Mouse (Mus musculus) megakaryocyte progenitor cell, adult 5-6 weeks (primary cell): ENCODE measurements around the gene Trmo. TPM values are rescaled to one million over a fixed set of nuclear protein-coding genes. Genes with fewer than 3 reads are reported as not detected.

Source experiments
- ATAC-seq: replicated peaks from 2 replicates; pipeline ENCODE4 v1.8.0; 2016; ENCODE audit warnings: mild to moderate bottlenecking, moderate TSS enrichment, inconsistent platforms; ENCODE audit not compliant: poor library complexity
- total RNA-seq, 2 experiments: library from RNA; stranded (forward) in 1 of 2; stranded (reverse) in 1 of 2; fragments of 157-497, 149-512 nt in 1 of 2; fragments of 200-1000 nt in 1 of 2; gene quantifications; 2 replicates each; pipeline versions ENCODE4 v1.2.3 to v1.2.4; 2015 to 2017

Gene Trmo
- total RNA-seq, 2 experiments from 2014 or later = 6.7 to 12.6 TPM

DNA sequence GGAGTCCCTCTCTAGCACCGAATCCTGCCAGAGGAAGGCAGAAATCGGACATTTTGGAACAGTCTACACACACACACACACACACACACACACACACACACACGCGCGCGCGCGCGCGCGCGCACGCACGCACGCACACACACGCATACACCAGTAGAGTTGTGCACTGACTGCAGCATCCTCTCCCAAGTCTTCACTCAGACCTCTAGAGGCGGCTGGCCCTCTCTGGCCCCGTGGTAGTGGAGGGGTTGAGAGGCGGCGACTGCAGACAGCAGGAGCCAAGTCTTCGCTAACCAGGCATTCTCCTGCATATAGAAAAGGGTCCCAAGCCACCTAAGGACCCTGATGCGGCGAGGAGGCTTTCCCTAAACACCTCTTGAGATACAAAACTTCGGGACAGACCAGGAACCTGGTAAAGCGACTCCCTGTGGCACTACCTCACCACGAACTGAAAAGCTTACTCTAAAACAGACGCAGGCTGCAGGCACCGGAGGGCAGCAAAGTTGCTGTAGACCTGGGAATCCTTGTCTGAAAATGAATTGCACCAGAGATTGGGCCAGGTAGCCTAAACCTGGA, 46.4 kb downstream of the Trmo start:
- ATAC-seq = no peak

DNA sequence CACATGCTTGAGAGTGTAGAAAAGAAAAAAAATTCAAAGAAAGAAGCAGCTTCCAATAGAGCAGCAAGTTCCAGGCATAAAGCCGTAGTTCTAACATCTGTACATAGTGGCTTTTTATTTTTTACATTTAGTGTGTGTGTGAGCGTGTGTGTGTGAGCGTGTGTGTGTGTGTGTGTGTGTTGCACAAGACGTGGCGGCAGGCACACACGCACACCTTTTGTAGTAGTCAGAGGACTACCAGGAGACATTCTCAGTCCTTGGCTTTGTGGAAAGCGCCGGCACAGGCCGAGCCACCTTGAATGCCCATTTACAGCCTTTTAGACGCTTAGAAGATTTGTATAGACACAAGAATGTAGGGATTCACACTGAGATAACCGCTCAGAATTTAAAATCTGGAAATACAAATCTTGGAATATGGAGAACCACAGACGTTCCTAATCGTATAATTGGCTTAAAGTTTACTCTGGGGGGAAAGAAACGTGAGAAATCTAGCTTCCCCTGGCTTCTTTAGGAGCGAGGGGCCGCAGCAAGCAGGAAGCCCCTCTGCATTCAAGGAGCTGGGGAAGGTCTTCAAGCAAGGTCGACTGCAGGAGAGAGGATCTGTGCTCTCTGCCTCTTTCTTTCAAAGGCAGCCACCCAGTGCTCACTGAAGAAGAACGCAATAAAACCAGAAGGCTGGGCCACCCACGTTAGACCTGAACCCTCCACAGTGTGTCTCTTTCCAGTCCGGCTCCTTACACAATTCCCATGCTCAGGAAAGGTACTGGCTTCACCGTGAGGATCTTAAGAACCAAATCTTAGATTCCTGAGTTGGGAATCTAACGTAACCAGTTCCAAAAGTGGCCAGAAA, 47.2 kb downstream of the Trmo start:
- no peak for ATAC-seq

DNA sequence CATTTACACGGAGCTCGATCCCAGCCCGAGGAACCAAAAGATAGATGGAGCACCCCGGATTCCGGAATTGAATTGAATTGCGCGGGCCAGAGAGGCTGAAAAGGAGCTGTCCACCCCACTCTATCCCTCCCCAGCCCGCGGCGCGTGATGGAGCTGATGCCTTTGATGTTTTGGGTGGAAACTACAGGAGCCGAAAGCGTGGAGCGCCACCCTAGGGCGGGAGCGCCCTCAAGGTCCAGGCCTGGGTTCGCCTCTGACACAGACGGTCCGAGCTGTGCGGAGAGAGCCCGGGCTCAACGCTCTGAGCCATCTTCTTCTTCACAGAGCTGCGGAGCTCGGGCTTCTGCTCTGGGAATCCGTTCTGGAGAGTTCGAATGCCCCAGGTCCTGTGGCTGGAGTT, 49.7 kb downstream of the Trmo start:
- ATAC-seq = no peak

DNA sequence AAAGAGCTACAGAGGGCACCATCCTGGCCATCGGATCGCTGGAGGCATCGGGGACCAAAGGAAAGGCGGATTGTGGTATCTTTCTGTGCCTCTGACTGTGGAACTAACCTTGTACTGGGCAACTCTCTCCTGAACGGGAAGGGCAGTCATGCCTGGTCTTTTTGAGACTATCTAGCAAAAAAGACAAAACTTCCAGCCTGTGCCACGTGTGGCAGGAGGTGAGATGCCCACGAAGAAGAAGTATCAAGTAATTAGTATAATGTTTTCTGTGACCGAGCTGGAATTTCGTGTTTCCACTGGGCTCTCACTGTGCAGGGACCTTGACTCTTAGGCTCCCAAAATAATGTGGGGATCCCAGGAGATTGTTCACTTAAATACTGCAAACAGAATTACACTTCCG, 50.2 kb downstream of the Trmo start:
- ATAC-seq = no peak

DNA sequence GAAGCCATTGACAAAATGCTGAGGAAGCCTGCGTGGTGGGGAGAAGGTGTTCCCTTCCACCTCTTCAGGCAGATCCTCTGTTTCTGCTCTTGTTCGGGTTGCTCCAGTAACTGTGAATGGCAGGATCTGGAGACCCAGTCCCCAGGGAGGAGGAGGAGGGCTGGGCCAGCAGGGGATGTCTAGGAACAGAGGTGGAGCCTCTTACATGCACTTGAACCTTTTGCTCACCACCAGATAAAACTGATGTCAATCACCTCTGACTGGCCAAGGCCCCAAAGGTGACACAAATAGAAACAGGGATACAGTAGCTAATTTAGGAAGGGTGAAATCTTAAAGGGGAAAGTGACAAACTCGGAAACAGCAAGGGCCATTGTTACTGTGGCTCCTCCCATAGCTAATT, 51.2 kb downstream of the Trmo start:
- ATAC-seq = no peak

DNA sequence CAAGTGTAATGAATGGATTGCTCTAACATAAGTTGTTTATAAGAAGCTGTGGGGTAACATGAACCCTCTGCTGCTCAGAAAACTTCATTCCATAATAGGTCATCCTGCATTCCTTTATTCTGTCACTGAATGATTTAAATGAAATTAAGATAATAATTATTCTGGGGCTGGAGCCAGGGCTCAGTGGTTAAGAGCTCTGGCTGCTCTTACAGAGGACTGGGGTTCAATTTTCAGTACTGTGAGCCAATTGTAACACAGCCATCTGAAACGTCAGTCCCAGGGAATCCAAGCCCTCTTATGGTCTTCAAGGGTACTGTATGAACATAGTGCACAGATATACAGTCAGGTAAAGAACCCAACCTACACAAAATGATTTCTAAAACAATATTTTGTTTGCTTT, 53.4 kb downstream of the Trmo start:
- no peak for ATAC-seq

DNA sequence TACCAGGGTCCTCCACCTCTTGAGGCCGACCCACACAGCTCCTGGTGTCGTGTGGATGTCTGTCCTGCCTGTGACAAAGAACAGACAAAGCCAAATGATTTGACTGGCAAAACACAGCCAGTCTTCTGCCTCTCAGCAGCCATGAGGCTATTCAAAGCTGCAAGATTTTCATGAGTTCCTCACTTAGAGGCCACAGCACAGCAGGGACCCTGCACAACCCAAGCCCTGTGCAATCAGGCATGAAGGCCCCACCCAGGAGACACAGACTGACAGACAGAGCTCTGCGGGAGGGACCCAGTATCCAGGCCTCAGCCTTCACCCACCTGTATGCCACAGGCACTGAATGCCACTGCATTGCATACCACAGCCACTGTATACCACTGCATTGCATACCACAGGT, 60.3 kb downstream of the Trmo start:
- ATAC-seq = no peak

Other genes starting within 250 kb of the Trmo start
- gene Xpa, start 193.1 kb downstream of the Trmo start, total RNA-seq (2015) = 32.8 and 48.7 TPM in 2 replicates
- gene Xpa, start 193.1 kb downstream of the Trmo start, total RNA-seq (2017) = 30.5 and 32.7 TPM in 2 replicates
- gene Foxe1, start 45.8 kb downstream of the Trmo start, total RNA-seq (2015) = not detected in 2 replicates
- gene Foxe1, start 45.8 kb downstream of the Trmo start, total RNA-seq (2017) = not detected in 2 replicates
- gene Hemgn, start 24.1 kb upstream of the Trmo start, total RNA-seq (2015) = 11.7 and 25.5 TPM in 2 replicates
- gene Hemgn, start 24.1 kb upstream of the Trmo start, total RNA-seq (2017) = 9.6 and 20.6 TPM in 2 replicates
- gene Anp32b, start 61.5 kb upstream of the Trmo start, total RNA-seq (2015) = 743 and 817 TPM in 2 replicates
- 148 and 191 TPM in 2 replicates for gene Anp32b, start 61.5 kb upstream of the Trmo start, total RNA-seq (2017)
- gene Nans, start 99.8 kb upstream of the Trmo start, total RNA-seq (2015) = 71.5 and 73.9 TPM in 2 replicates
- gene Nans, start 99.8 kb upstream of the Trmo start, total RNA-seq (2017) = 83.3 and 84.5 TPM in 2 replicates
- gene Trim14, start 146.7 kb upstream of the Trmo start, total RNA-seq (2015) = 11.5 and 11.7 TPM in 2 replicates
- 16.5 and 25.2 TPM in 2 replicates for gene Trim14, start 146.7 kb upstream of the Trmo start, total RNA-seq (2017)
- 42.3 and 51.4 TPM in 2 replicates for gene Coro2a, start 212.8 kb upstream of the Trmo start, total RNA-seq (2015)
- gene Coro2a, start 212.8 kb upstream of the Trmo start, total RNA-seq (2017) = 24.4 and 25.7 TPM in 2 replicates